Mouse (Mus musculus) cerebellum, adult 2 months (tissue): ENCODE results near the gene Tspan9.

Experiments
- CTCF ChIP-seq: fragments of 200-500 bp; IDR thresholded peaks from 2 replicates; pipeline ENCODE4 v1.5.1; 2011; ENCODE audit warnings: low read depth, mild to moderate bottlenecking, control low read depth, low read length, moderate library complexity, borderline replicate concordance; ENCODE audit not compliant: insufficient read depth
- POLR2A ChIP-seq: fragments of 200-500 bp; IDR thresholded peaks from 2 replicates; pipeline ENCODE4 v1.6.1; 2011; ENCODE audit warnings: low read length, control low read depth, borderline replicate concordance; ENCODE audit not compliant: insufficient read depth

DNA sequence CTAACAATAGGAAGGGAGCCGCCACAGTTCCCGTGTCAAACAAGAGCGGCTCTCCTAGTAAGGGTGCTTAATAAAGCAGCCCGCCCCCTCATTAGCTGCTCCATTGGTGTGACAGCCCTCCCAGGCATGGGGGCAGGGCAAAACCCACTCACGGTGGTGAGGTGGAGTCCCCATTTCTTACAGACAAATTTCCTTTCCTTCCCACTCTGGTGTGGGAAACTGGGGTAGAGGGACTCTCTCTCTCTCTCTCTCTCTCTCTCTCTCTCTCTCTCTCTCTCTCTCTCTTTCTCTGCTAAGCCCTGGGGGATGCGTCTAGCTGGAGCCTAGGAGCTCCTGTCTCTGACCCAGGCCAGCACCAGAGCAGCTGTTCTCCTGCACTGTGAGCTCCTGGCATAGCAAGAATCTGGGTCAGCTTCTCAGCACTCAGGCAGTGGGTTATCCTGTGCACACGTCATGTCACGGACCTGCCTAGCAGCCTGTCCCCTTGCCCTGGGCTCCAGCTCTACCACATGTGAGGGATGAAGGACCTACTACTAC is 122.8 kb downstream of the Tspan9 start:
- TF ChIP-seq POLR2A = no peak
- no peak for TF ChIP-seq CTCF
